Mouse (Mus musculus) heart, embryonic 10.5 days (tissue): ENCODE data around the gene Peli2. TPM values are rescaled to one million over a fixed set of nuclear protein-coding genes. Genes with fewer than 3 reads are reported as not detected.
"Not testable (repeated sequence)": the region's sequence is repeated elsewhere in the genome, so short reads cannot be mapped to it uniquely, and the experiment has no call there.

ENCODE experiments used
- DNase-seq: peaks from one replicate; pipeline ENCODE4 v3.0.0-alpha.2; 2017; ENCODE audit warnings: low spot score
- H3K27ac ChIP-seq: fragments of 300-500 bp; sonication (generic); 2 replicates; pipeline ENCODE4 v1.5.1; 2016; ENCODE audit warnings: mild to moderate bottlenecking
- H3K27me3 ChIP-seq: fragments of 300-500 bp; sonication (generic); 2 replicates; pipeline ENCODE4 v1.6.1; 2016; ENCODE audit warnings: mild to moderate bottlenecking; ENCODE audit not compliant: poor library complexity, insufficient read depth, severe bottlenecking
- H3K36me3 ChIP-seq: fragments of 300-500 bp; sonication (generic); 2 replicates; pipeline ENCODE4 v1.6.1; 2016; ENCODE audit warnings: mild to moderate bottlenecking, moderate library complexity
- H3K4me1 ChIP-seq: fragments of 300-500 bp; sonication (generic); 2 replicates; pipeline ENCODE4 v1.6.1; 2016; ENCODE audit warnings: mild to moderate bottlenecking
- H3K4me3 ChIP-seq: fragments of 300-500 bp; sonication (generic); 2 replicates; pipeline ENCODE4 v1.5.1; 2016; ENCODE audit warnings: mild to moderate bottlenecking, moderate library complexity
- H3K9me3 ChIP-seq: fragments of 300-500 bp; sonication (generic); 2 replicates; pipeline ENCODE4 v1.6.1; 2016; ENCODE audit warnings: mild to moderate bottlenecking, moderate library complexity
- WGBS: fragments of 180-500 bp; shearing (Covaris S2); methylation state at CpG from one replicate; pipeline ENCODE4 v1.1.7; 2016; 5-methylcytosine and 5-hydroxymethylcytosine counted together
- polyA plus RNA-seq: library from polyadenylated mRNA; unstranded; fragments of >200 nt; fragmentation: Nextera tagmentation; extraction: Ambion mirVana; gene quantifications from 2 replicates; pipeline ENCODE4 v1.2.1, GENCODE M21; 2016

Gene Peli2
- 3.1 and 5.0 TPM in 2 replicates for polyA plus RNA-seq

- 1% methylated on average over 117 of the region's 117 CpGs for WGBS
- Histone ChIP-seq H3K36me3 (no peaks in the 10 kb centered on the region), H3K9me3 (no peaks in the 10 kb centered on the region), H3K27ac (peak within 1 kb of the TSS; percentile 90), H3K4me1 (peaks cover 22% of the 10 kb centered on the region), H3K4me3 (peak within 1 kb of the TSS; percentile 89), H3K27me3 (peaks cover 13% of the 10 kb centered on the region; the same call in 1 of the 2 replicates)
- peak; percentile 80 for DNase-seq
Observed at GRCm38 (mm10) chr14:48120752-48121528, at the start of gene Peli2. Gene Peli2 (plus strand): TSS chr14:48120823.

DNA sequence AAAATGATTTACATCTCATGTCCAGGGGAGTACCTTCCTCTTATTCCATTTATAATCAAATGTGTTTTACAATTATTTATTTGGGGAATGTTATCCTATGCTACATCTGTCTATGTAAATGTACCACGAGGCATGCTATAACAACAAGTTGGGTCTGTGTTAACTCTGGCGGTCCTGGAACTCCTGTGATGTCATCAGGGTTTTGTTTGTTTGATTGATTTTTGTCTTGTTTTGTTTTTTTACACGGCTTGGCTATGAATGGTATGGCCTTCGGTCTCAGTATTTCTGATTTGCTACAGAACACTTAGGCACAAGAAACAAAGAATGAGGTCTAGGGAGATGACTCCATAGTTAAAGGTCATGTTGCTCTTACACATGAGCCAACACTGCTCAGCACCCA, 48.5 kb upstream of the Peli2 start:
- 70% methylated on average over 4 of the region's 4 CpGs for WGBS
- Histone ChIP-seq H3K4me1 (peaks cover 12% of the 10 kb centered on the region), H3K27me3 (no peaks in the 10 kb centered on the region), H3K36me3 (no peaks in the 10 kb centered on the region), H3K9me3 (no peaks in the 10 kb centered on the region), H3K4me3 (no peak overlapping the region), H3K27ac (no peak overlapping the region)
- no peak for DNase-seq

DNA sequence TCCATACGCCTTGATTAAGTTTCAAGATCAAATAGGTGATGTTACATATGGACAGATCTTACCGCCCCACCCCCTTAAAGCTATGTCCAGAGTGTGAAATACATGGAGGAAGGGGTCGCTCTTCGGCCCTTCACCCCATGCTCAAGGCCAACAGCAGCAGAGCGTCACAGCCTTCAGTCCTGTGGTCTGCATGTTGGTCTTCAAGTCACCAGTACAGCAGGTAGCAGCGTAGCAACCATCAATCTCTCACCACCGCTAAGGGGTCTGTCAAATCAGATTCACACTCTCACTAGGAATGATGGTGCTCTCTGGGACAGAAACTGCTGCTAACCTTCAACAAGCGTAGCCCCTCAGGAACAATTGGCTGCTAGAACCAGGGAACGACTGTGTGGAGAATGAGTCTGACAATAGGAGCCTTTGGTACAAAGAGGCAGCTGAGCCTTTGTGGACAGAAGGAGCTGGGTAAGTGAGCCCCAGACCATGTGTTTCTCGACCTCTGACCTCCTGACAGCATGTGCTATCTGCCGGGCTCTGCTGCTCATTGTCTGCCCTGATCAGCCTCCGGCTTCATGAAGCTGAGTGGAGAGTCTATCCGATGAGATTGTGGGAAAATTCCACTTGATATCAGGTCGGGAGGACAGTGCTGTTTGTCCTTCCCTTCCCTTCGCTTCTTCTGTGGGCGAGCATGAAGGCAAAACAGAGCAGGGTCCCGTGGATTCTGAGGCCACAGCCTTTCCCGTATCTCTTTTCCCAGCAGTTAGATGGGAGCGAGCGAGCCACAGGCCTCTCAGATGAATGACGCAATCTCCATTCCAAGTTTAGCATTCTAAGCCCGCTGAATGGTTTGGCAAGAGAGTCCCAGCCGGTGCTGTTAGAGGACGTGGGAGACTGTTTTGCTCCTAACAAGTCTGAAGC, 47.1 kb upstream of the Peli2 start:
- Histone ChIP-seq H3K4me3 (no peak overlapping the region), H3K27ac (peak overlapping the region; percentile 56)

DNA sequence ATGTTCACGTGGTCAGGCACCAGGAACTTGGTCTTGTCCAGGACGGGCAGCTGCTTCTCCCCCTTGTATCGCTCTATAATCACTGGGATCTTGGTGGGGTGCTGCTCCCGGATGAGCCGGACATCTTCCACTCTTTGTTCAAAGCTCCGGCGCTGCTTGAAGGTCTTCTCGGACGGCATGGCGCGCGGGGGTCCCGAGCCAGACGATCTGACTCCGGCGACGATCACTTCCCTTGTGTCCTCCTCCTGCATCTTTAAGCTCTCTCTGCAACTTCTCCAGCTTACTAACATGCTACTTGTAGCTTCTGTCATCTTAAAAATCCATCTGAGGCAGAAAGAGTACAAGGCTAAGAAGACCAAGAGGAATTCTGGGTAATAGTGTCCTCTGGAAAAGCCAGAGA, 41.0 kb upstream of the Peli2 start:
- not testable (repeated sequence) for DNase-seq, H3K36me3 ChIP-seq, H3K27ac ChIP-seq, H3K4me3 ChIP-seq, H3K27me3 ChIP-seq, H3K4me1 ChIP-seq, H3K9me3 ChIP-seq
- WGBS, result 88% methylated on average over 17 of the region's 17 CpGs

More for the DNA sequence above, 47.1 kb upstream of the Peli2 start:
- peak; percentile 85 for DNase-seq
- Histone ChIP-seq H3K36me3 (no peaks in the 10 kb centered on the region), H3K4me1 (peaks cover 12% of the 10 kb centered on the region), H3K27me3 (no peaks in the 10 kb centered on the region), H3K9me3 (no peaks in the 10 kb centered on the region)
- WGBS, result 37% methylated on average over 24 of the region's 24 CpGs

DNA sequence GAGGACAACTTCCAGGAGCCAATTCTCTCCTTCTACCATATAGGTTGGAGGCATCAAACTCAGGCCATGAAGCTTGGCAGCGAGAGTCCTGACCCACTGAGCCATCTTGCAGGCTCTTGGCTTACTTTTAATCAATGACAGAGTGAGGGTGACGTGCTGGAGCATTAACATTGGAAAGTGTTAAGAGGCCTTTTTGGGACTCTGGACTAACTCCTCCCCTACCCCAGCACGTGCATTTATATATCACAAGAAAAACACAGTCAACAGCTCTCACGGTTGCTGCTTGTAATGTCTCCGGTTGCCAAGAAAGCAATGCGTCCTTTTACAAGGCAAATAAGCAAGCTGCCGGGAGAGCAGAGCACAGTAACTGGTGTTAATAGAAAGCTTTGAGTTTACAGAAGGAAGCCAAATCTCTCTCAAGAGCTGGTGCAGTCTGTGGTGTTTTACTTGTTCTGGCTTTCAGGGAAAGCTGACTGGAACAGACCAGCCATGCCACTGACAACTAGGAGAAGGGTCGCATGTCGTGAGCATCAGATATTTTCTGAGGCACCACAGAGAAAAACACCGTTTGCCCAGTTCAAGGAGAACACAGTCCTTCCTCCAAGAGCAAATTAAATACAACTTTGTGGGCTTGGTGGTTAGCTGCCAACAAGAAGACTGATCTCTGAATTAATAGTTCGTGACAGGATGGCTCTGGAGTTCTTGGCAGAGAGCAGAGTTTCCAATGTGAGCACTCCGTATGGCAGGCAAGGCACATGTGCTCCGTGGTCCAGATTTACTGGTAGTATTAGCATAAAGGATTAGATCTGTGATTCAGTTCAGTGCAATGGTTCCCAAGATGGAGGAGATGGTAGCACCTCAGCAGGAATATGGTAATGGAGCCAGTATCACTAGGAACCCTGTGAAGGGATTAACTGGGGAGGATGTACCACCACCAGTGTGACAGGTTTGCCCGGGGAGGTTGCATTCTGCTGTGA, 36.5 kb upstream of the Peli2 start:
- WGBS, result 20% methylated on average over 14 of the region's 14 CpGs
- H3K27ac ChIP-seq, result no peak overlapping the region
- no peaks in the 10 kb centered on the region for H3K27me3 ChIP-seq
- no peak for DNase-seq
- no peaks in the 10 kb centered on the region for H3K9me3 ChIP-seq
- H3K4me3 ChIP-seq, result 0 out of 2 replicates have a peak overlapping the region, but pooled peaks have one; percentile 1
- H3K36me3 ChIP-seq, result no peaks in the 10 kb centered on the region
- H3K4me1 ChIP-seq, result peaks cover 8% of the 10 kb centered on the region; the same call in 1 of the 2 replicates

DNA sequence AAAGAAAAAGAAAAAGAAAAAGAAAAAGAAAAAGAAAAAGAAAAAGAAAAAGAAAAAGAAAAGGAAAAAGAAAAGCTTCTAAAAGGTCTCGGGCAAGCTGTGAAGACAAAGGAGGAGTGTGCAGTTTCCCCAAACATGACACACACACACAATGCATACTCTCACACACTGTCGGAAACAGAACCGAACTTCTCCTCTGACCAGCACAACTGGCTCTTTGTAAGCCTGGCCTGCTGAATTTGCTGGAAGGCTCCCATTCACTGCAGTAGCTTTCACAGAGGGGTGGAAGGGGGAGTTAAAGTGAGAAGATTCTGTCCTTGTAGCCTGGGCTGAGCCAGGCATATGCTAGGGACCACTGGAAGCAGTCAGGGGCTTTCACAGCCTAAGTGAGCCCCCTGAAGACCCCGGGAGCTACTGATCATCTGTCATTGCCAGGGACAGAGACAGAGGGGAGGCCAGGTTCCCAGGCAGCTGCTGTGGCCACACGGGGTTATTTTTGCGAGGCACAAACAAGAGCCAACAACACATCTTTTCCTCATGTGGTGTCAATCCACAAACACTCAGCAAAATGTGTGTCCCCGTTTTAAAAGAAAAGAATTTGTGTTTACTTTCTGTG, 33.8 kb upstream of the Peli2 start:
- WGBS, result 41% methylated on average over 7 of the region's 7 CpGs
- no peak for DNase-seq
- Histone ChIP-seq H3K4me3 (no peak overlapping the region), H3K27ac (no peak overlapping the region), H3K27me3 (no peaks in the 10 kb centered on the region), H3K4me1 (peaks cover 8% of the 10 kb centered on the region; the same call in 1 of the 2 replicates), H3K36me3 (no peaks in the 10 kb centered on the region), H3K9me3 (no peaks in the 10 kb centered on the region)

GRCm38 (mm10) chr14:48087298-48087830, 33.3 kb upstream of the Peli2 start:
- no peaks in the 10 kb centered on the region for H3K36me3 ChIP-seq
- WGBS, result 72% methylated on average over 8 of the region's 8 CpGs
- H3K4me1 ChIP-seq, result peaks cover 8% of the 10 kb centered on the region; the same call in 1 of the 2 replicates
- no peak for DNase-seq
- H3K9me3 ChIP-seq, result no peaks in the 10 kb centered on the region
- no peak overlapping the region for H3K4me3 ChIP-seq
- H3K27ac ChIP-seq, result no peak overlapping the region
- no peaks in the 10 kb centered on the region for H3K27me3 ChIP-seq

DNA sequence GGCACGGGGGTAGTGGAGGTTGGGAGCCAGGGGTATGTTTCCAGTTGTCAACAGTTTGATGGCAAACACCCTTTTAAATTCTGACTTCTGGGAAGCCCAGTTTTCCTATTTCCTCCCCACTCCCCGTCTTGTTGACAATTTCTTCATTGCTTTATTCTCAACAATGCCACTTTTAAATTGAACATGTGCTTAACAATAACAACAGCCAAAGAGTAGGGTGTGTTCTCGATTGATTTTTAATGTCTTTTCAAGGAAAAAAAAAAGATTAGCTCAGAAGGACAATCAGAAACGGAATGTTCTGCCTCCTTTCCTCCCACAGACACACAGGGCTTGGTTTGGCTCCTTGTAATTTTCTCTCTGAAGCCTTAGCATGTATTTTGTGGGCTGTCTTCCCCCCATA, 30.2 kb upstream of the Peli2 start:
- Histone ChIP-seq H3K4me1 (no peaks in the 10 kb centered on the region), H3K9me3 (no peaks in the 10 kb centered on the region; the same call in 1 of the 2 replicates), H3K36me3 (no peaks in the 10 kb centered on the region), H3K4me3 (no peak overlapping the region), H3K27me3 (no peaks in the 10 kb centered on the region), H3K27ac (no peak overlapping the region)
- 54% methylated on average over 4 of the region's 4 CpGs for WGBS
- DNase-seq, result no peak

GRCm38 (mm10) chr14:48091160-48091559, 29.5 kb upstream of the Peli2 start:
- no peaks in the 10 kb centered on the region for H3K4me1 ChIP-seq
- no peaks in the 10 kb centered on the region for H3K27me3 ChIP-seq
- no peaks in the 10 kb centered on the region; the same call in 1 of the 2 replicates for H3K9me3 ChIP-seq
- no peaks in the 10 kb centered on the region for H3K36me3 ChIP-seq
- DNase-seq, result no peak
- no peak overlapping the region for H3K4me3 ChIP-seq
- 85% methylated on average over 8 of the region's 8 CpGs for whole genome bisulfite sequencing
- no peak overlapping the region for H3K27ac ChIP-seq

DNA sequence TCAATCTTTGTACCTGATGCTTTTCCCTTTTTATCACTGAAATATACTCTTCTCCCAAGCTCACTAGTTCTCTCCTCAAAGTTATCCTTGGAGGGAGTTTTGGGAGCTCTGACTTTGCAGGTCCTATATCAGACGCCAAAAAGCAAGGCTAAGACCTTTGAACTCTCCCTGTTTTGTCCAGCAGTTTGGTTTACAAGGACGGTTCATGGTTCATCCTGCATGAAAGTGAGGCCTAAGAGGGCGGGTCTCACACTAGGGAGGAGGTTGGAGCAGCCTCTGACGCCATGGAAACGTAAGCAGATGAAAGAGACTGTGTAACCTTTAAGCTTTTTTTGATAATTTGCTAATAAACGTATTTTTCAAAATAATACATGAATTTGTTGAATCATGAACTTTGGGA, 22.4 kb upstream of the Peli2 start:
- H3K4me3 ChIP-seq, result no peak overlapping the region
- no peaks in the 10 kb centered on the region for H3K4me1 ChIP-seq
- H3K9me3 ChIP-seq, result no peaks in the 10 kb centered on the region
- H3K27ac ChIP-seq, result no peak overlapping the region
- no peak for DNase-seq
- no peaks in the 10 kb centered on the region for H3K36me3 ChIP-seq
- WGBS, result 65% methylated on average over 6 of the region's 6 CpGs
- no peaks in the 10 kb centered on the region for H3K27me3 ChIP-seq

- Histone ChIP-seq H3K9me3 (no peaks in the 10 kb centered on the region), H3K4me3 (no peak overlapping the region), H3K27me3 (no peaks in the 10 kb centered on the region), H3K36me3 (no peaks in the 10 kb centered on the region), H3K4me1 (no peaks in the 10 kb centered on the region), H3K27ac (no peak overlapping the region)
- no peak for DNase-seq
- WGBS, result 68% methylated on average over 1 of the region's 1 CpGs
Observed at GRCm38 (mm10) chr14:48099354-48099753, 21.3 kb upstream of the Peli2 start.

- 80% methylated on average over 7 of the region's 7 CpGs for WGBS
- Histone ChIP-seq H3K9me3 (no peaks in the 10 kb centered on the region), H3K27ac (no peak overlapping the region), H3K27me3 (no peaks in the 10 kb centered on the region), H3K4me3 (no peak overlapping the region), H3K4me1 (no peaks in the 10 kb centered on the region), H3K36me3 (no peaks in the 10 kb centered on the region)
- DNase-seq, result no peak
Observed at GRCm38 (mm10) chr14:48106453-48106852, 14.2 kb upstream of the Peli2 start.
